Mouse (Mus musculus) G1E-ER4 (cell line): ENCODE data around the gene Tmem262. TPM values are rescaled to one million over a fixed set of nuclear protein-coding genes. Genes with fewer than 3 reads are reported as not detected.

Source experiments
- GATA1 ChIP-seq: IDR thresholded peaks from one replicate; pipeline ENCODE4 v1.8.0; 2012; ENCODE audit warnings: low read length, inconsistent platforms
- polyA plus RNA-seq: library from polyadenylated mRNA; stranded (reverse); fragments of >175 nt; gene quantifications from 2 replicates; pipeline ENCODE4 v1.2.3, GENCODE M21; 2012

Tmem262 gene
- polyA plus RNA-seq, 1 experiment = not detected

- TF ChIP-seq GATA1 = no peak
Measured at GRCm38 (mm10) chr19:6073889-6074288, 5.9 kb upstream of the Tmem262 start.

DNA sequence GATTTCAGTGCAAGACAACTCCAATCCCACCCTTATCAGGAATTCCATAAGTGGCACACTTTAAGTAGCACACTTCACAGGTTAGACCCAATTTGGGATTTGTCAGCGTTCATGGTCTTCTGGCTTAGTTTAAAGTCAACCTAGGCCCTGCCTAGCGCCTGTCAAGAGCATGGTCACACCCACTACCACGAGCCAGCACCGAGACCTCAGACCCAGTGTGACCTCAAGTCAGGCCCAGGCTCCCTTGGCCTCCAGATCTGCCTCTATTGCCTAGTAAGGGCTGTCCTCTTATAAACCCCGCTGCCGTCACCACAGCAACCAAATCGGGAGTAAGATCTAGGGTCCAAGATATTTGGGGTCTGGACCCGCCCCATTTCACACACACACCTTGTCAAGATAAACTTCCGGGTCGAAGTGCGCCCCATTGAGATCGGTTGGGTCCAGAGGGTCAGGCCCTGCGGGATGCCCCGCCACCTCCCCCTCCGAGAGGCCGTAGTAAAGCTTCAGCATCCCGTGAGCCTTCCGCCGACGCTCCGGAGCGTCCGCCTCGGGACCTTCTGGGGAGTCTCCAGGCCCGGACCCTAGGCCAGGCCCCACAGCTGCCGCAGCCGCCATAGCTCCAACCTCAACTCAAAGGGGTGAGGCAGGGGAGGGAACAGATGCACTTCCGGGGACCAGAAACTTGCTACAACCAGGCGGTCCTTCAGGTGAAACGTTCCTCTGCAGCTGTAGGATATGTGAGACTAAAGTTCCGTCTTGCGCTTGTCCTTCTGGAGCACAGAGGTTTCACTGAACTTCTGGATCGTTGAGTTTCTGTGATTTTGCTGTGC, 3.1 kb upstream of the Tmem262 start, which contains the start of gene Vps51:
TSS of gene Vps51 (minus strand) at position 668 of the 830 bp plus-strand sequence.
- TF ChIP-seq GATA1 = no peak

DNA sequence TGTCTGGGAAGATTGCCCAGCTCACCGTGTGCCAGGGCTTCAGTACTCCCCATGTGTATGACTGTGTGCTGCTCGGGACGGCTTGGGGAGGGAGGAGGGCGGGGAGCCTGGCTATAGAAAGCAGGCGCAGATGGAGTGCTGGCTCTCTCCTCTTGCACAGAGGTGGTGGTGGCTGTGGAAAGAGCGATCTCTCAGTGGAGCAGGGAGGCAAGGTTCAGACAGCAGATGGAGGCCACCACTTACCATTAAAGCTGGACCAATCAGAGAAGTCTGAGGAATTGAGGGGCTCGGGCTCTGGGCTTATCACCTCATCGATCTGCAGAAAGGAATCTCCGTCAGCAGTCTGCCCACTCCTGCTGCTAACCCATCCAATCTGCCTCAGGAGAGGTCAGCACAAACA, 2.3 kb downstream of the Tmem262 start, which contains the start of gene Gm28374:
TSS of gene Gm28374 (minus strand) at position 101 of the 400 bp plus-strand sequence.
- TF ChIP-seq GATA1 = no peak

DNA sequence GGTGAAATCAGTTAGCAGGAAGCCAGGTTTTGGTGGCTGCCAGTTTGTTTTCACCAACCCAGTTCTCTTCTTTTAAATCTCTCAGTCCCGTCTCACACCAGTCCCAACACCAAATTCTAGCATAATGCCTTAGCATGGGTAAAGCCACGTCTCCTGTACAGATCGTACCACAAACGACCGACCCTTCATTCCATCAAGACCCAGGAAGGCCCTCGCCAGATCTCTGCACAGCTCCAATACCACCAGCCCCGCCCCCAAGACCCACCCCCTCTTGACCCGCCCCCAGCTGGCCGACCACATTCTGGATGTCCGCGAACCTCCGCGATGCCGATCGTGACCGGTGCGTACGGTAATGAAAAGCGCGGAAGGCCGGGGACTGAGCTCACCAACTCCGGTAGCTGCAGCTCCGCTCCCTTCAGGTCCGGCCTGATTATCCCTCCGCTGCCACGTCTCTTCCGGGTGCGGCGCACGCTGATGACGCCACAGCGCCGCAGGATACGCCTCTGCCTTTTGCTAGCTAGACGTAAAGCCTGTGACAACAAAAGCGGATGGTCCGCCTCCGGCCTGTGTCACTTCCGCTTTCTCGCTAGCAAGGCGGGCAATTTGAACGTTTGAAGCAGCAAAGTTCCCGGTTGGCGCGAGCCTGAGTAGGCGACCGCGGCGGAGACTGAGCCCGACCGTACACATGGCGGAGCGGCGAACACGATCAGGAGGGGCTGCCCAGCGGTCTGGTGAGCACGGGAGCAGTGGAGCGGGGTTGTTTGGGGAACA, 4.8 kb downstream of the Tmem262 start, which contains the start of the genes Zfpl1 and Cdca5:
TSS of gene Zfpl1 (minus strand) at position 479 of the 771 bp plus-strand sequence.
TSS of gene Cdca5 (plus strand) at position 506 of the 771 bp plus-strand sequence.
- TF ChIP-seq GATA1 = no peak

DNA sequence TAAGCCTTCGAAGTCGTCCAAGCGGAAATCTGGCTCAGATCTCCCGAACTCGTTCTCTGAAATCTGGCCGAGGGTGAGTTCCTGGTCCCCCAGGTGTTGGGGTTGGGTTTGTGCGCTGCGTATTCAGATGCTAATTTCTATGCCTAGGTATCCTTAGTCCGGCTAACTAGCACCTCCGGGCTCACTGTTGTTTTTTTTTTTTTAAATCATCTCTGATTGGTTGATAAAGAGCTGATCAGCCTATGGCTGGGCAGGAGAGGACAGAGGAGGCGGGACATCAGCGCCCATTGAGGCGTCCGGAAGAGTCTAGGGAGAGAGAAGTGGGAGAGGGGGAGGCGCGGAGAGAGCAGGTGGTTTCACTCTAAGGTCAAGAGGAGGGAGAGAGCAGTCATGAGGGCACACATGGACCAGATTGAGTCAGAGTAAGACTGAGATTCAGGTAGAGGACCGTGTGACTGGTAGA, 5.6 kb downstream of the Tmem262 start:
- TF ChIP-seq GATA1 = no peak

GRCm38 (mm10) chr19:6088841-6089240, 9.0 kb downstream of the Tmem262 start:
- no peak for TF ChIP-seq GATA1

DNA sequence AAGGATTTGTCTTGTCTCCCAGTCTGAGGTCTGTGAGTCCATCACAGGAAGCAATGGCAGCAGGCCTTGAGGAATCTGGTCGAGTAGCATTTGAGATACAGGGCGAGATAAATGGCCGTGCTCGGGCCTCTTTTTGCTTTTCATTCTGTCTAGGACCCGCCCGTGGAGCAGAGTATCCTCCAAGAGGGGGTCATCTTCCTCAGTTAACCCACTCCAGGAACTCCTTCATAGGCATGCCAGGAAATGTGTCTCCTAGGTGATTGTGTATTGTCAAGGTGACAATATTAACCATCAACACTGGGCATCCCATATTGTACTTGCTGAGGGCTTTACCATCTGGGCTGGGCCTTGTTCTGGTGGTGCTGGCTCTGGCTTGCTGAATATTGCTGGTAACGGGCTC, 14.3 kb downstream of the Tmem262 start, which contains the start of gene AC131692.1:
TSS of gene AC131692.1 (plus strand) at position 301 of the 400 bp plus-strand sequence.
- no peak for TF ChIP-seq GATA1

DNA sequence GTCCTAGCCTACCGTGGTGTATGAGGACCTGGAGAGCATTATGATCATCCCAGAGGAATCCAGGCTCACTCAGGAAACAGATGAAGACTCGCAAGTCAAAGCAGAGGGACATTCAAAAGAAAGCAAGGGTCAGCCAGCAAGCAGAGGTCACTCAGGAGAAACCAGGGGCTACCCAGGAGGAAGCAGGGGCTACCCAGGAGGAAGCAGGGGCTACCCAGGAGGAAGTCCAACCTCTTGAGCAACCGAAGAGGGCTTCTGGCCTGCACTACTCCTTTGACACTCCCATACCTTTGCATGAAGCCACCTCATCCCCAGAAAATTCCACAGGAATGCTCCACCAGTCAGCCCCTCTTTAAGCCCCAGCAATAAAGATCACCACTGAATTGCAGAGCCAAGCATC, 18.0 kb downstream of the Tmem262 start:
- no peak for TF ChIP-seq GATA1

- TF ChIP-seq GATA1 = no peak
Measured at GRCm38 (mm10) chr19:6101186-6101585, 21.4 kb downstream of the Tmem262 start.

DNA sequence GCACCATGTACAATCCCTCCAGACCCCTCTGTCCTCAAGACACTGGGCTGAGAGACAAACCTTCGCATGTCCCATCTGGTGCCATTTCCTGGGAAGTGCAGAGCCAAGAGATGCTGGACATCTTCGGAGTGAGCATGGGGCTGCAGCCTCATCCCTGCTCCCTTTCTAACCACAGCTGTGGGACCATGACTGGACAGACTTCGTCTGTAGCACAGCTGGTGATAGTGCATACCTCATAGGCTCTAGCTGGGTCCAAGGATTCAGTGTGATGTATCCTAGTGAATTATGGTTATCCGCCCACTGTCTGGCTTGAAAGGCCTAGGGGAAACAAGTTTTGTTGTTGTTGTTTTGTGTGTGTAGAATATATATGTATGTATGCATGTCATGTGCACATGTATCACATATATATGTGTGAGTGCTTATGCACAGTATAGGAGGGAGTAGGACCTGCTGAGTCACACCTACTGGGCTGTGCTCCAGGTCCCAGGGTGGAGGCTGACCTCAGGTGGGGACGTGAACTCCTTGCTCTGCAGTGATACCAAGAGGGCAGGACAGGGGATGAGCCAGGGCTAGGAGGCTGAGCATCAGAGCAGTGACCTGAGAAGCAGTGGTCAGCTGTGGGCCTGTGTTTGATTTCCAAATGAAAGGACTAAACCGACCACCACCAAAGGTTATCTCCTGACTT, 22.5 kb downstream of the Tmem262 start:
- no peak for TF ChIP-seq GATA1

- peak; percentile 41 for TF ChIP-seq GATA1
Measured at GRCm38 (mm10) chr19:6104476-6104875, 24.6 kb downstream of the Tmem262 start.

- no peak for TF ChIP-seq GATA1
Measured at GRCm38 (mm10) chr19:6105586-6105985, 25.8 kb downstream of the Tmem262 start, which contains the start of gene Naaladl1. Naaladl1 (plus strand) TSS chr19:6105782.

- no peak for TF ChIP-seq GATA1
Measured at GRCm38 (mm10) chr19:6113116-6113515, 33.3 kb downstream of the Tmem262 start.

GRCm38 (mm10) chr19:6116113-6116850, 36.4 kb downstream of the Tmem262 start:
- TF ChIP-seq GATA1 = no peak
